ENCODE assay signal across 9 mouse cellular contexts in the genomic region with DNA sequence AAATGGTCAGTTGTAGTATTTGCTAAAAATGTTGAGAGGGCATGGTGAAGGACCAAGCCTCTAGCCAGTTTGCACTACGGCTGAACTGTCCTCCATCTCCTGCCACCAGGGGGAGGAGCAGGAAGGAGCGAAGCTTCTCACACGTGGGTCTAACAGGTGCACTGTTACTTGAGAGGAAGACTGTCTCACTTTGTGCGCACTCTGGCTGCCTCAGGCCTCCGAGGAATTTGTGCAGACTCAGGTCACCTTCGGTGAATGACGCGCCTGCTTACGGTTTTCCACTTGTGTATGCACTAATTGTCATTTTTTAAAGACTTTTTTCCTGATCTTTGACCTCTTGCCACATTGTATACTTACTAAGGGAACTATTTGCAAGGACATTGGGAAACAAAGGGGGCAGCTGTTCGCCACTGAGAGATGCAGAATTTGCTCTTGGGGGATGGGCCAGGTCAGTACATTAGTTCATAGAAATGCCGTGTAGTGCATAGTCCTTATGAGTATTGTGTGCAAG.
DNase-seq lines count a peak whose midpoint lies in the region; ATAC-seq and TF ChIP-seq lines count a peak whose summit lies in the region.
"Had no signal": no experiment of that assay in that cellular context is flagged by ENCODE, and none has a peak within 500 bp of the region (broad histone marks: within the 10 kb centered on the region; RNA-seq: fewer than 3 reads in every experiment).

No protein-coding gene starts in this region.

- dilution Hi-C loops in CH12.LX (cut with MboI; ENCODE audit: extremely low pct_ligation_motif_present, extremely low pct_unique_long_range_greater_than_20kb, low sequenced_read_pairs) = no loop called here

- no peaks in the 10 kb centered on the region for H3K4me1 ChIP-seq in heart, adult 2 months (ENCODE audit: control insufficient read depth, insufficient read depth, low read length)
- no peaks in the 10 kb centered on the region for H3K4me1 ChIP-seq in CH12.LX (ENCODE audit: control insufficient read depth in 1 of 2, insufficient read depth in 2 of 2)
- no peaks in the 10 kb centered on the region for H3K4me1 ChIP-seq in embryonic fibroblast, embryonic 13.5 days (ENCODE audit: control insufficient read depth, insufficient read depth, low read length)
- no peaks in the 10 kb centered on the region; the same call in 1 of the 2 replicates for H3K4me1 ChIP-seq in liver, embryonic 16.5 days (ENCODE audit: control insufficient read depth, low read depth, low read length)
- no peaks in the 10 kb centered on the region for H3K4me1 ChIP-seq in thymus, adult 2 months (replicated peaks; ENCODE audit: control insufficient read depth, insufficient read depth, low read length)
- H3K4me1 ChIP-seq: hindbrain, embryonic 15.5 days had no signal

- H3K4me3 ChIP-seq in heart, adult 2 months = no peak overlapping the region
- no peak overlapping the region for H3K4me3 ChIP-seq in CH12.LX (replicated peaks in 1 of 3; ENCODE audit: low read depth in 2 of 3, low read length in 2 of 3, poor library complexity in 1 of 3)
- H3K4me3 ChIP-seq in embryonic fibroblast, embryonic 13.5 days (ENCODE audit: insufficient read depth, low read length) = no peak overlapping the region
- H3K4me3 ChIP-seq in liver, embryonic 16.5 days (ENCODE audit: low read depth, low read length) = no peak overlapping the region
- no peak overlapping the region for H3K4me3 ChIP-seq in thymus, adult 2 months (ENCODE audit: control insufficient read depth, insufficient read depth, low read length)
- H3K4me3 ChIP-seq: hindbrain, embryonic 15.5 days had no signal

- H3K4me2 ChIP-seq in CH12.LX (ENCODE audit: insufficient read depth, low read depth, poor library complexity, severe bottlenecking) = no peak overlapping the region
- no peak overlapping the region for H3K4me2 ChIP-seq in liver, embryonic 16.5 days (ENCODE audit: low read depth, low read length)
- H3K4me2 ChIP-seq: hindbrain, embryonic 15.5 days had no signal

- H3K79me2 ChIP-seq in heart, adult 2 months (replicated peaks; ENCODE audit: control insufficient read depth, insufficient read depth, low read length) = no peaks in the 10 kb centered on the region
- H3K79me2 ChIP-seq in CH12.LX (replicated peaks; ENCODE audit: control insufficient read depth, extremely low read depth, insufficient read depth, poor library complexity, severe bottlenecking) = no peaks in the 10 kb centered on the region

- no peak for DNase-seq in heart, adult 2 months
- DNase-seq in heart, postnatal 36 days = no peak
- DNase-seq in CH12.LX (ENCODE audit: extremely low read depth) = peak; percentile 48
- DNase-seq in thymus, adult 2 months = peak; percentile 58
- DNase-seq in frontal cortex, postnatal 10 days (ENCODE audit: low spot score in 2 of 2) = no peak

- ATAC-seq in liver, embryonic 16.5 days (ENCODE audit: low read depth) = peak; percentile 80
- ATAC-seq in megakaryocyte, adult 5-6 weeks (ENCODE audit: poor library complexity, severe bottlenecking) = no peak

- TF ChIP-seq RAD21 in CH12.LX (IDR thresholded peaks at IDR 0.05; ENCODE audit: low read depth, low read length) = peak; percentile 11; the same call in 1 of the 2 replicates

- no peaks in the 10 kb centered on the region for H3K9me3 ChIP-seq in CH12.LX (replicated peaks; ENCODE audit: low read length)
- no peaks in the 10 kb centered on the region for H3K9me3 ChIP-seq in liver, embryonic 16.5 days (replicated peaks; ENCODE audit: control insufficient read depth, low read length)
- H3K9me3 ChIP-seq: hindbrain, embryonic 15.5 days had no signal

- no peak overlapping the region for H3K9ac ChIP-seq in heart, adult 2 months (ENCODE audit: low read depth, low read length)
- no peak overlapping the region for H3K9ac ChIP-seq in CH12.LX (ENCODE audit: insufficient read depth, low read depth)
- no peak overlapping the region for H3K9ac ChIP-seq in liver, embryonic 16.5 days (ENCODE audit: low read depth, low read length)
- H3K9ac ChIP-seq: hindbrain, embryonic 15.5 days had no signal

- in situ Hi-C loops in CH12.LX (cut with MboI; ENCODE audit: low pct_ligation_motif_present, low pct_unique_long_range_greater_than_20kb, low sequenced_read_pairs) = no loop called here

- WGBS in heart, adult 2 months = 73% methylated on average over 11 of the region's 11 CpGs
- WGBS in liver, embryonic 16.5 days (ENCODE audit: insufficient replicate concordance) = 71% methylated on average over 11 of the region's 11 CpGs
- WGBS in thymus, adult 2 months = 58% methylated on average over 11 of the region's 11 CpGs

- TF ChIP-seq EP300 in heart, adult 2 months (IDR thresholded peaks at IDR 0.05; ENCODE audit: insufficient read depth, low read depth, low read length) = no peak
- no peak for TF ChIP-seq EP300 in CH12.LX (IDR thresholded peaks at IDR 0.05; ENCODE audit: low read length)

- TF ChIP-seq CTCF in heart, adult 2 months (IDR thresholded peaks at IDR 0.05) = peak; percentile 59
- peak in 1 of 2 experiments; percentile 59; a peak in 3 of 4 replicates for TF ChIP-seq CTCF in CH12.LX (conservative IDR thresholded peaks at IDR 0.05 in 1 of 2, IDR thresholded peaks at IDR 0.05 in 1 of 2; ENCODE audit: low read depth in 2 of 2, low read length in 2 of 2)
- peak; percentile 75; the same call in 1 of the 2 replicates for TF ChIP-seq CTCF in embryonic fibroblast, embryonic 13.5 days (IDR thresholded peaks at IDR 0.05; ENCODE audit: borderline replicate concordance, insufficient read depth, low read length)
- peak; percentile 73; the same call in 1 of the 2 replicates for TF ChIP-seq CTCF in thymus, adult 2 months (IDR thresholded peaks at IDR 0.05; ENCODE audit: borderline replicate concordance, control insufficient read depth, extremely low read depth, insufficient read depth, low read length, poor library complexity)

- no peak for TF ChIP-seq POLR2A in heart, adult 2 months (IDR thresholded peaks at IDR 0.05; ENCODE audit: insufficient read depth, low read depth, low read length)
- TF ChIP-seq POLR2A in CH12.LX (IDR thresholded peaks at IDR 0.05; ENCODE audit: low read depth, low read length) = no peak
- TF ChIP-seq POLR2A in embryonic fibroblast, embryonic 13.5 days (IDR thresholded peaks at IDR 0.05; ENCODE audit: low read depth, low read length) = no peak
- no peak for TF ChIP-seq POLR2A in thymus, adult 2 months (IDR thresholded peaks at IDR 0.05; ENCODE audit: control insufficient read depth, extremely low read depth, insufficient read depth, low read length, poor library complexity)

- no peak overlapping the region for H3K27ac ChIP-seq in heart, adult 2 months
- no peak overlapping the region for H3K27ac ChIP-seq in CH12.LX (ENCODE audit: insufficient read depth, low read depth)
- H3K27ac ChIP-seq in embryonic fibroblast, embryonic 13.5 days (ENCODE audit: insufficient read depth, low read length) = no peak overlapping the region
- H3K27ac ChIP-seq in liver, embryonic 16.5 days (ENCODE audit: low read length) = peak overlapping the region; percentile 58; the same call in 1 of the 2 replicates
- no peak overlapping the region for H3K27ac ChIP-seq in thymus, adult 2 months (ENCODE audit: control insufficient read depth, insufficient read depth, low read length)
- H3K27ac ChIP-seq: hindbrain, embryonic 15.5 days had no signal

- no peaks in the 10 kb centered on the region for H3K27me3 ChIP-seq in heart, adult 2 months (ENCODE audit: control insufficient read depth, insufficient read depth, low read length)
- no peaks in the 10 kb centered on the region for H3K27me3 ChIP-seq in CH12.LX (replicated peaks)
- no peaks in the 10 kb centered on the region for H3K27me3 ChIP-seq in liver, embryonic 16.5 days (ENCODE audit: control insufficient read depth, insufficient read depth, low read depth, low read length)
- H3K27me3 ChIP-seq in thymus, adult 2 months (ENCODE audit: control insufficient read depth, insufficient read depth, low read length) = no peaks in the 10 kb centered on the region
- H3K27me3 ChIP-seq: hindbrain, embryonic 15.5 days had no signal

- intact Hi-C loops in heart, adult 2 months (cut with DNase I) = no loop called here
- intact Hi-C loops in heart, postnatal 36 days (cut with DNase I) = no loop called here

- H3K36me3 ChIP-seq in heart, adult 2 months (ENCODE audit: control insufficient read depth, insufficient read depth, low read length) = no peaks in the 10 kb centered on the region; the same call in 1 of the 2 replicates
- H3K36me3 ChIP-seq in CH12.LX (replicated peaks in 1 of 2; ENCODE audit: control insufficient read depth in 1 of 2, insufficient read depth in 1 of 2, low read length in 1 of 2) = peaks cover 69 to 90% of the 10 kb centered on the region in 2 experiments
- peaks cover 39% of the 10 kb centered on the region for H3K36me3 ChIP-seq in liver, embryonic 16.5 days (ENCODE audit: control insufficient read depth, insufficient read depth)
- peaks cover 75% of the 10 kb centered on the region for H3K36me3 ChIP-seq in thymus, adult 2 months (ENCODE audit: control insufficient read depth, insufficient read depth, low read length)

TF ChIP-seq in CH12.LX, 34 proteins besides CTCF, POLR2A, EP300 and RAD21:
- TF ChIP-seq MAFK (IDR thresholded peaks at IDR 0.05; ENCODE audit: insufficient replicate concordance, low read length) (no peak), USF1 (IDR thresholded peaks at IDR 0.05; ENCODE audit: low read depth, low read length) (no peak), JUND (conservative IDR thresholded peaks at IDR 0.05; ENCODE audit: low read depth, low read length) (no peak), NELFE (IDR thresholded peaks at IDR 0.05; ENCODE audit: low read depth, low read length) (no peak), BHLHE40 (IDR thresholded peaks at IDR 0.05; ENCODE audit: low read depth, low read length) (no peak), MAX (IDR thresholded peaks at IDR 0.05; ENCODE audit: low read length) (peak; percentile 62), HCFC1 (IDR thresholded peaks at IDR 0.05; ENCODE audit: low read depth, low read length) (no peak), JUN (IDR thresholded peaks at IDR 0.05; ENCODE audit: insufficient read depth, low read depth, low read length) (no peak), RCOR1 (conservative IDR thresholded peaks at IDR 0.05; ENCODE audit: low read depth, low read length) (no peak), MYC (IDR thresholded peaks at IDR 0.05; ENCODE audit: low read depth, low read length) (peak; percentile 73; the same call in 1 of the 2 replicates), ZNF384 (IDR thresholded peaks at IDR 0.05; ENCODE audit: low read depth, low read length) (no peak), GABPA (IDR thresholded peaks at IDR 0.05; ENCODE audit: insufficient replicate concordance, low read depth, low read length) (no peak), ZMIZ1 (IDR thresholded peaks at IDR 0.05; ENCODE audit: low read depth, low read length) (no peak), PAX5 (IDR thresholded peaks at IDR 0.05; ENCODE audit: low read length) (no peak), SMC3 (IDR thresholded peaks at IDR 0.05; ENCODE audit: low read depth, low read length) (peak; percentile 60), SIN3A (IDR thresholded peaks at IDR 0.05; ENCODE audit: low read length) (no peak)

Comparison
In these comparisons a context has a peak if more than half of its experiments do, and no peak if none do; other contexts are left out.
1. DNase-seq: peak in CH12.LX (single experiment) and thymus, adult 2 months (single experiment); none in heart, adult 2 months (0 of 2), heart, postnatal 36 days (0 of 2) and frontal cortex, postnatal 10 days (0 of 2).